Mouse (Mus musculus) CH12.LX (cell line): ENCODE results near the gene Dcbld1.

Source experiments
- BHLHE40 ChIP-seq: IDR thresholded peaks from 2 replicates; pipeline ENCODE4 v1.6.1; 2011; ENCODE audit warnings: mild to moderate bottlenecking, low read depth, low read length, improper control_type of control experiment
- CHD2 ChIP-seq: IDR thresholded peaks from 2 replicates; pipeline ENCODE4 v1.6.1; 2011; ENCODE audit warnings: low read length, improper control_type of control experiment
- CTCF ChIP-seq, 2 experiments: IDR thresholded peaks in 1 of 2; conservative IDR thresholded peaks in 1 of 2; 2 replicates each; pipeline ENCODE4 v1.5.1; 2011 to 2012; ENCODE audit warnings: low read depth in 2 of 2, low read length in 2 of 2, improper control_type of control experiment in 1 of 2, inconsistent platforms in 1 of 2, mild to moderate bottlenecking in 1 of 2, moderate library complexity in 1 of 2
- GABPA ChIP-seq: IDR thresholded peaks from 2 replicates; pipeline ENCODE4 v1.6.1; 2012; ENCODE audit warnings: low read depth, low read length, improper control_type of control experiment, inconsistent platforms; ENCODE audit not compliant: insufficient replicate concordance
- POLR2A ChIP-seq: IDR thresholded peaks from 2 replicates; pipeline ENCODE4 v1.6.1; 2011; ENCODE audit warnings: low read depth, mild to moderate bottlenecking, improper control_type of control experiment, low read length
- ZNF384 ChIP-seq: IDR thresholded peaks from 2 replicates; pipeline ENCODE4 v1.6.1; 2012; ENCODE audit warnings: low read depth, low read length, improper control_type of control experiment, inconsistent platforms

GRCm38 (mm10) chr10:52302271-52302670 lies 68.9 kb downstream of the Dcbld1 start:
- TF ChIP-seq CTCF (conservative IDR thresholded peaks at IDR 0.05 in 1 of 2, IDR thresholded peaks at IDR 0.05 in 1 of 2; ENCODE audit: low read depth in 2 of 2, low read length in 2 of 2) (no peak), ZNF384 (no peak), GABPA (no peak), BHLHE40 (no peak), POLR2A (no peak), CHD2 (no peak)
